In the genomic region with DNA sequence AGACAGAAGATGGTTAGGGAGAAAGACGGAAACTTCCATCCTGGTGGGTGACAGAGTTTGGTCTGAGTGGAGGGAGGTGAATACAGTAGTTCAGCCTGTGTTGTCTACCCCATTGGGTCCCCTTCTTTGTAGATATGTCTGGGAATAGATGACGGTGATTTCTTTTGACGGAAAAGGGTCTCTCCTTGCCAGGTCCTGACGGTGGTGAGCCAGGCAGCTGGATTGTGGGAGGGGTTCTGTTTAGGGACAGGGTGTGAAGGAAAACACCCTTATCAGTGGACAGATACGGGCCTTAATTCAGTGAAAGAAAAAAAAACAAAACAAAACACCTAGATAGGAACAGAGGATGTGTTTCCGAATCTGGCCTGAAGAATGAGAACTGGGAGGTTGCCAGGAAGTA, we compare ENCODE assay signal across 1 mouse cellular context.
TF ChIP-seq lines count a peak whose summit lies in the region.

No protein-coding gene starts in this region.

TF ChIP-seq in MEL, 35 proteins besides CTCF, POLR2A, EP300 and RAD21:
- TF ChIP-seq GATA1 (IDR thresholded peaks at IDR 0.05; ENCODE audit: low read depth, low read length) = 0 out of 2 replicates have a peak, but pooled peaks have one; percentile 13
- no peak for TF ChIP-seq CHD1 (IDR thresholded peaks at IDR 0.05; ENCODE audit: low read depth, low read length)
- TF ChIP-seq ZNF384 (IDR thresholded peaks at IDR 0.05; ENCODE audit: low read depth, low read length) = 0 out of 2 replicates have a peak, but pooled peaks have one; percentile 24
- TF ChIP-seq ZKSCAN1 (IDR thresholded peaks at IDR 0.05; ENCODE audit: low read depth, low read length) = no peak
